Mouse (Mus musculus): ENCODE data around the gene Olfr1432. TPM values are rescaled to one million over a fixed set of nuclear protein-coding genes. Genes with fewer than 3 reads are reported as not detected.
"Not testable (repeated sequence)": the region's sequence is repeated elsewhere in the genome, so short reads cannot be mapped to it uniquely, and the experiment has no call there.

The Olfr1432 gene
- total RNA-seq (2021) = not detected
- long read RNA-seq, experiment 1 = 0 reads
- long read RNA-seq, experiment 2 = 0 reads

GRCm38 (mm10) chr19:12232496-12232895 is at the start of gene Olfr1432:
Gene Olfr1432 (minus strand): TSS chr19:12232596.
- not testable (repeated sequence) for DNase-seq (ENCODE audit: low spot score in 2 of 2)

- DNase-seq (ENCODE audit: low spot score in 2 of 2) = no peak
Observed at GRCm38 (mm10) chr19:12279554-12279953, 47.2 kb upstream of the Olfr1432 start, which contains the start of gene Olfr1434. Gene Olfr1434 (plus strand): TSS chr19:12279854.

- DNase-seq (ENCODE audit: low spot score in 2 of 2) = no peak
Observed at GRCm38 (mm10) chr19:12260732-12261131, 28.3 kb upstream of the Olfr1432 start, which contains the start of gene Olfr235. Gene Olfr235 (plus strand): TSS chr19:12261032.

- no peak for DNase-seq (ENCODE audit: low spot score in 2 of 2)
Observed at GRCm38 (mm10) chr19:12241559-12241958, 9.2 kb upstream of the Olfr1432 start, which contains the start of gene Olfr262. Gene Olfr262 (minus strand): TSS chr19:12241659.

- no peak for DNase-seq (ENCODE audit: low spot score in 2 of 2)
Observed at GRCm38 (mm10) chr19:12200334-12200733, 32.1 kb downstream of the Olfr1432 start, which contains the start of gene Olfr1431. Gene Olfr1431 (plus strand): TSS chr19:12200634.

- DNase-seq (ENCODE audit: low spot score in 2 of 2) = not testable (repeated sequence)
Observed at GRCm38 (mm10) chr19:12199076-12199475, 33.3 kb downstream of the Olfr1432 start.

Other genes starting within 250 kb of the Olfr1432 start
- gene Olfr1423, start 191.3 kb downstream of the Olfr1432 start, total RNA-seq (2021) = not detected
- not detected for gene Olfr1424, start 169.9 kb downstream of the Olfr1432 start, total RNA-seq (2021)
- not detected for gene Olfr1425, start 154.9 kb downstream of the Olfr1432 start, total RNA-seq (2021)
- not detected for gene Olfr1426, start 140.6 kb downstream of the Olfr1432 start, total RNA-seq (2021)
- not detected for gene Olfr1427, start 129.3 kb downstream of the Olfr1432 start, total RNA-seq (2021)
- not detected for gene Olfr1428, start 116.7 kb downstream of the Olfr1432 start, total RNA-seq (2021)
- gene Olfr76, start 109.4 kb downstream of the Olfr1432 start, total RNA-seq (2021) = not detected
- gene Olfr1555-ps1, start 62.5 kb downstream of the Olfr1432 start, total RNA-seq (2021) = not detected
- not detected for gene Olfr1431, start 32.0 kb downstream of the Olfr1432 start, total RNA-seq (2021)
- gene Olfr262, start 9.1 kb upstream of the Olfr1432 start, total RNA-seq (2021) = not detected
- gene Olfr235, start 28.4 kb upstream of the Olfr1432 start, total RNA-seq (2021) = not detected
- gene Olfr1434, start 47.3 kb upstream of the Olfr1432 start, total RNA-seq (2021) = not detected
- gene Olfr1436, start 66.5 kb upstream of the Olfr1432 start, total RNA-seq (2021) = not detected
- gene Olfr1437, start 92.5 kb upstream of the Olfr1432 start, total RNA-seq (2021) = not detected
- gene Olfr1438-ps1, start 103.3 kb upstream of the Olfr1432 start, total RNA-seq (2021) = not detected
- gene Olfr1440, start 154.7 kb upstream of the Olfr1432 start, total RNA-seq (2021) = not detected
- not detected for gene Olfr1441, start 184.8 kb upstream of the Olfr1432 start, total RNA-seq (2021)
- gene Pfpl, start 195.3 kb upstream of the Olfr1432 start, total RNA-seq (2021) = not detected
- 1 to 10 TPM; 9.7 TPM for gene Mpeg1, start 228.2 kb upstream of the Olfr1432 start, total RNA-seq (2021)

Data from left cerebral cortex, adult 18-20 months (tissue).